Mouse (Mus musculus) forebrain, embryonic 14.5 days (tissue): Measurements from ENCODE around the gene Fosl1. TPM values are rescaled to one million over a fixed set of nuclear protein-coding genes. Genes with fewer than 3 reads are reported as not detected.

ENCODE experiments used
- ATAC-seq: fragments of 200-750 bp; cut with Nextera tagmentation; 2 replicates; pipeline ENCODE4 v1.8.0; 2017; ENCODE audit warnings: mild to moderate bottlenecking, moderate library complexity
- DNase-seq: peaks from one replicate; pipeline ENCODE4 v3.0.0-alpha.2; 2015; ENCODE audit warnings: low spot score
- H3K27ac ChIP-seq: fragments of 300-500 bp; sonication (generic); 2 replicates; pipeline ENCODE4 v1.5.1; 2014; ENCODE audit warnings: low read depth, mild to moderate bottlenecking, control low read depth, low read length, moderate library complexity
- H3K27me3 ChIP-seq: fragments of 300-500 bp; sonication (generic); replicated peaks from 2 replicates; pipeline ENCODE4 v1.6.1; 2014; ENCODE audit warnings: low read length, control low read depth, mixed read lengths; ENCODE audit not compliant: control insufficient read depth, insufficient read depth
- H3K36me3 ChIP-seq: fragments of 300-500 bp; sonication (generic); 2 replicates; pipeline ENCODE4 v1.6.1; 2014; ENCODE audit warnings: low read length, control low read depth; ENCODE audit not compliant: control insufficient read depth, insufficient read depth
- H3K4me1 ChIP-seq: fragments of 300-500 bp; sonication (generic); 2 replicates; pipeline ENCODE4 v1.6.1; 2014; ENCODE audit warnings: antibody characterized with exemption, low read length, control low read depth; ENCODE audit not compliant: control insufficient read depth, insufficient read depth
- H3K4me2 ChIP-seq: fragments of 300-500 bp; sonication (generic); 2 replicates; pipeline ENCODE4 v1.6.1; 2014; ENCODE audit warnings: mild to moderate bottlenecking, control low read depth, low read length
- H3K4me3 ChIP-seq: fragments of 300-500 bp; sonication (generic); 2 replicates; pipeline ENCODE4 v1.5.1; 2014; ENCODE audit warnings: low read depth, low read length, control low read depth
- H3K9ac ChIP-seq: fragments of 300-500 bp; sonication (generic); 2 replicates; pipeline ENCODE4 v1.6.1; 2014; ENCODE audit warnings: mild to moderate bottlenecking, low read length, control low read depth, moderate library complexity
- H3K9me3 ChIP-seq: fragments of 300-500 bp; sonication (generic); replicated peaks from 2 replicates; pipeline ENCODE4 v1.6.1; 2016; ENCODE audit warnings: low read length, control low read depth, mixed read lengths; ENCODE audit not compliant: control insufficient read depth
- WGBS: fragments of 180-500 bp; shearing (Covaris S2); extraction: QIAGEN DNeasy Blood & Tissue Kit; methylation state at CpG from one replicate; pipeline ENCODE4 v1.1.7; 2014; 5-methylcytosine and 5-hydroxymethylcytosine counted together
- polyA plus RNA-seq: library from polyadenylated mRNA; unstranded; fragments of >200 nt; fragmentation: Nextera tagmentation; extraction: Ambion mirVana; gene quantifications from 2 replicates; pipeline ENCODE4 v1.2.1, GENCODE M21; 2014

Fosl1 gene
- polyA plus RNA-seq, 1 experiment from 2014 or later, result not detected

DNA sequence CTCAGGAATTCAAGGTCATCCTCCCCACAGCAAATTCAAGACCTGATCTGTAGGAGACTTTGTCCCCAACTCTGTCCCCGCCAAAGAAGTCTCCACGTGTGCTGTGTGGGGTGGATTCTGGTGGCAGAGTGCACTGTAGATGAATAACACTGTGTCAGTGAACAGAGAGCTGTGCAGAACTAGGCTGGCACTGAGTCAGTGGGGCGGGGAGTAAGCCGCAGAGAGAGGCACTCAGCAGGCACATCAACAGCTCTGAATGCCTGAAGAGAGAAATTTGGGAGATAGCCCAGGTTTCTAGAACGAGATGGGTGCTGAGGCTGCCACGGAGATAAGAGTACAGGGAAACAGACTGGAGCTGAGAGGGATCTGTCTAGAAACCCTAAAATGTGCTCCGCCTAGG lies 11.7 kb downstream of the Fosl1 start:
- no peak overlapping the region for H3K27ac ChIP-seq
- no peak for ATAC-seq
- DNase-seq, result no peak
- WGBS, result 60% methylated on average over 7 of the region's 7 CpGs
- no peak overlapping the region for H3K4me3 ChIP-seq
- H3K4me2 ChIP-seq, result no peak overlapping the region
- H3K27me3 ChIP-seq, result no peaks in the 10 kb centered on the region
- peaks cover 21% of the 10 kb centered on the region for H3K36me3 ChIP-seq
- no peaks in the 10 kb centered on the region for H3K9me3 ChIP-seq
- peaks cover 32% of the 10 kb centered on the region for H3K4me1 ChIP-seq
- no peak overlapping the region for H3K9ac ChIP-seq

DNA sequence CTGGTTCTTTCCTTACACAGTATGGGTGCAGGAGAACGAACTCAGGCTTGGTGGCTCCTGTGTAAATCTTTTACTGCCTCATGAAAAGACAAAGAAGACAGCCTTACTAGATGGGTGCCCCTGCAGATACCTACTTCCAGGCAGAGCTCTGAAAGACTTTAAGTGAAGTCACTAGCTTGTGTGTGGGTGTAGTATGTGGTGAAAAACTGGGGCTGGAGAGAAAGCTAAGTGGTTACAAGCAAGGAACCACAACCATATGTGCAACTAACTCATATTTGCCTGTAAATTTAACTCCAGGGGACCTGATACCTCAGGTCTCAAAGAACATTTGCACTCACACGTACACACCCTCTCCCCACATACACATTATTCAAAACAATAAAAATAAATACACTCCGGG lies 12.5 kb downstream of the Fosl1 start:
- Histone ChIP-seq H3K27ac (peak overlapping the region; percentile 55; the same call in 1 of the 2 replicates), H3K4me2 (peak overlapping the region; percentile 92), H3K27me3 (no peaks in the 10 kb centered on the region), H3K4me3 (peak overlapping the region; percentile 81), H3K9me3 (no peaks in the 10 kb centered on the region), H3K36me3 (peaks cover 27% of the 10 kb centered on the region), H3K4me1 (peaks cover 34% of the 10 kb centered on the region), H3K9ac (peak overlapping the region; percentile 80)
- ATAC-seq, result no peak
- no peak for DNase-seq
- WGBS, result 29% methylated on average over 3 of the region's 3 CpGs

DNA sequence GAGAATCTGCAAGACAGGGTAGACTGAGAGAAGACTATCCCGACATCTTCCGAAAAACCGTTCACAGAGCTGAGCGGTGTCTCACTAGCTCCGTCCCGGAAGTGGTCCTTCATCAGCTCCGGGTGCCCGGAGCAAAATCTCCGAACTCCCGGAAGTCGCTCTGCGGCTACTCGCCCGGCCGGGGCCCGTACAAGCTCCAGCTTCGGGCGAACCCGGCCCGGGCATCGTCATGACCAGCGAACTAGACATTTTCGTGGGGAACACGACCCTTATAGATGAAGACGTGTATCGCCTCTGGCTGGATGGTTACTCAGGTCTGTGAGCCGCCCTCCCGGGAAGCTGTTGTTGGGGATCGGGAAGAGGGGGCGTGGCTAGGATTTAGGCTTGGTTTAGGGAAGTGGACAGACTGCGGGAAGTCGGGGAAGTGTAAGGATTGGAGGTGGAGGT lies 13.1 kb downstream of the Fosl1 start, which contains the start of gene Fibp:
Fibp (plus strand) TSS at position 151 of the 447 bp plus-strand sequence.
- DNase-seq, result peak; percentile 94
- Histone ChIP-seq H3K27ac (peak within 1 kb of the TSS; percentile 55), H3K36me3 (peaks cover 33% of the 10 kb centered on the region), H3K27me3 (no peaks in the 10 kb centered on the region), H3K4me3 (peak within 1 kb of the TSS; percentile 81), H3K4me2 (peak within 1 kb of the TSS; percentile 92), H3K4me1 (peaks cover 30% of the 10 kb centered on the region), H3K9me3 (no peaks in the 10 kb centered on the region), H3K9ac (peak within 1 kb of the TSS; percentile 80)
- peak; percentile 54 for ATAC-seq
- 1% methylated on average over 32 of the region's 32 CpGs for WGBS

DNA sequence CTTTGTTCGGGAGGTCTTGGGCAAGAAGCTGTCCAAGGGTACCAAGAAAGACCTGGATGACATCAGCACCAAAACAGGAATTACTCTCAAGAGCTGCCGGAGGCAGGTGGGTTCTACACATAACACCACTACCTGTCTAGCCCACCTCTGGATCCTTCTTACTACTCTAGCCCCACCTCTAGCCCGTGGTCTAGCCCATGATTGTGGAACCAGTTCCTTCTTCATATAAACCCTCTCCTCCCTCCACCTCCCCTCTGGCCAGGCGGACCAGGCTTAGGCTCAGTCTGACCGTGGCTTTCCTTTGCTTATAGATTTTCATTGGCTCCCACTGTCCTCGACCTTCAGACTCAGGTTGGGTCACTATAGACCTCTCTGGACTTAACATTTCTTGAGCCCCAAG lies 14.1 kb downstream of the Fosl1 start:
- Histone ChIP-seq H3K27me3 (no peaks in the 10 kb centered on the region), H3K27ac (no peak overlapping the region), H3K9me3 (no peaks in the 10 kb centered on the region), H3K9ac (peak overlapping the region; percentile 80; the same call in 1 of the 2 replicates), H3K4me2 (peak overlapping the region; percentile 92), H3K36me3 (peaks cover 42% of the 10 kb centered on the region), H3K4me3 (peak overlapping the region; percentile 81), H3K4me1 (peaks cover 21% of the 10 kb centered on the region)
- 81% methylated on average over 6 of the region's 6 CpGs for WGBS
- no peak for DNase-seq
- no peak for ATAC-seq

DNA sequence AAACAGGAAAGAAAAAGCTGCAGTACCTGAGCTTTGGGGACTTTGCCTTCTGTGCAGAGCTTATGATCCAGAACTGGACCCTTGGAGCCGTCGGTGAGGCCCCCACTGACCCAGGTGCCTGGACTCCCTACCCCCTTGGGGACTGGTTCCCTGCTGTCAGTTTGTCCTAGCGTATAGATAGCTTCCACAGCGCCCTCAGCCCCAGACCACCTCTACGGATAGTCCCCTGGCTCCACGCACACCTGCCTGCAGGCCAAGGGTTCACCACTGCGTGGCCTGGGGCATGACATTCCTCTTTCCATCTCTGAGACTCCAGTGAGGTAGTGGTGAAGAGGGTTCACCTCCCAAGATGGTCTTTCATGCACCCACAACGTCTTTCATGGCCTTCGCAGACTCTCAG lies 15.9 kb downstream of the Fosl1 start:
- H3K4me3 ChIP-seq, result no peak overlapping the region
- DNase-seq, result no peak
- ATAC-seq, result no peak
- no peaks in the 10 kb centered on the region for H3K27me3 ChIP-seq
- WGBS, result 87% methylated on average over 9 of the region's 9 CpGs
- peaks cover 14% of the 10 kb centered on the region for H3K4me1 ChIP-seq
- no peak overlapping the region for H3K4me2 ChIP-seq
- H3K9ac ChIP-seq, result no peak overlapping the region
- H3K27ac ChIP-seq, result no peak overlapping the region
- peaks cover 58% of the 10 kb centered on the region for H3K36me3 ChIP-seq
- H3K9me3 ChIP-seq, result no peaks in the 10 kb centered on the region

DNA sequence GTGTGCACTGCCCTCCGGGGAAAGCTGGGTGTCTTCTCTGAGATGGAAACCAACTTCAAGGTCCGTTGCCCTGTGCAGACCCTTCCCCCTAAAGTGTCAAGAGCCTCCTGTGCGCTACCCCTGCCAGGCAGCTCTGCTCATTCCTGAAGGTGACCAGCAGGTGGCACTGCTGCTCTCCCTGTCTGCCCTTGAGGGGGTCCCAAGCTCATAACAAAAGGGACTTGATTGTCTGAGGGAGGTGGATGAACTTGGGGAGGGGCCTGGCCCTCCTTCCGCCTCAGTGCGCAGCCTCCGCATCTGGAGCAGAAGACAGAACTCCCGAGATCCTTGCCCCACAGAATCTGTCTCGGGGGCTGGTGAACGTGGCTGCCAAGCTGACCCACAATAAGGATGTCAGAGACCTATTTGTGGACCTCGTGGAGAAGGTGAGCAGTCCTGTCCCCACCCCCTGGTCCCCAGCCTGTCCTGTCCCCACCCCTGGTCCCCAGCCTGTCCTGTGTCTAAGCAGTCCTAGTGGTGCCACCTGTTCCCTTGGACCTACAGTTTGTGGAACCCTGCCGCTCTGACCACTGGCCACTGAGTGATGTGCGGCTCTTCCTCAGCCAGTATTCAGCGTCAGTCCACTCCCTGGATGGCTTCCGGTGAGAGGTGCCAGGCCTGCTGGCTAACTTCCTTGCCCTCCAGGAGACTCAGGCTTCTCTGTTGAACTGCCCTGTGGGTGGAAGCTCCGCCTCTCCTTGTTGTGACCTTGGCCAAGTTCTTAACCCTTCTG lies 16.6 kb downstream of the Fosl1 start:
- Histone ChIP-seq H3K27me3 (no peaks in the 10 kb centered on the region), H3K4me2 (peak overlapping the region; percentile 47), H3K4me1 (peaks cover 14% of the 10 kb centered on the region), H3K4me3 (peak overlapping the region; percentile 11), H3K9ac (peak overlapping the region; percentile 58), H3K27ac (peak overlapping the region; percentile 52; the same call in 1 of the 2 replicates), H3K36me3 (peaks cover 58% of the 10 kb centered on the region), H3K9me3 (no peaks in the 10 kb centered on the region)
- peak; percentile 88 for DNase-seq
- WGBS, result 41% methylated on average over 15 of the region's 15 CpGs
- peak; percentile 62 for ATAC-seq

DNA sequence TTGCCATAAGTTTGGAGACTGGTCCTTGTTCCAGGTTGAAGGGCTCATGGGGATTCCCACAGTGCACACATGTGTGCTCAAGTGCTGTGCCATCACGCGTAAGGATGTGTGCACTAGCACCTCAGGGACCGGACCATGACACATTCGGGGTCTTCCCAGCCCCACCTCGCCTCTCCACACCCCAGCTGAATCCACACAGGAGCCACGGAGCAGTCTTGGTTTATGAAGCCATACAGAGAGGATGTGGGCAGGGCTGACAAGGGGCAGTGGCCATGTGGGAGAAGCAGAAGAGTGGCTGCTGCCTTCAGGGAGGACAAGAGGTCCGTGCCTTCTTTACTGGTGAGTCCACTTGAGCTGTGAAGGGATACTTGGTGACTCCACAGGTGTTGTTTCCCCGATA lies 17.7 kb downstream of the Fosl1 start:
- peaks cover 58% of the 10 kb centered on the region for H3K36me3 ChIP-seq
- H3K4me2 ChIP-seq, result no peak overlapping the region
- H3K4me1 ChIP-seq, result peaks cover 11% of the 10 kb centered on the region
- no peak overlapping the region for H3K9ac ChIP-seq
- no peak overlapping the region for H3K27ac ChIP-seq
- DNase-seq (no peak), ATAC-seq (no peak)
- 97% methylated on average over 8 of the region's 8 CpGs for WGBS
- H3K27me3 ChIP-seq, result no peaks in the 10 kb centered on the region
- no peaks in the 10 kb centered on the region for H3K9me3 ChIP-seq
- H3K4me3 ChIP-seq, result no peak overlapping the region

DNA sequence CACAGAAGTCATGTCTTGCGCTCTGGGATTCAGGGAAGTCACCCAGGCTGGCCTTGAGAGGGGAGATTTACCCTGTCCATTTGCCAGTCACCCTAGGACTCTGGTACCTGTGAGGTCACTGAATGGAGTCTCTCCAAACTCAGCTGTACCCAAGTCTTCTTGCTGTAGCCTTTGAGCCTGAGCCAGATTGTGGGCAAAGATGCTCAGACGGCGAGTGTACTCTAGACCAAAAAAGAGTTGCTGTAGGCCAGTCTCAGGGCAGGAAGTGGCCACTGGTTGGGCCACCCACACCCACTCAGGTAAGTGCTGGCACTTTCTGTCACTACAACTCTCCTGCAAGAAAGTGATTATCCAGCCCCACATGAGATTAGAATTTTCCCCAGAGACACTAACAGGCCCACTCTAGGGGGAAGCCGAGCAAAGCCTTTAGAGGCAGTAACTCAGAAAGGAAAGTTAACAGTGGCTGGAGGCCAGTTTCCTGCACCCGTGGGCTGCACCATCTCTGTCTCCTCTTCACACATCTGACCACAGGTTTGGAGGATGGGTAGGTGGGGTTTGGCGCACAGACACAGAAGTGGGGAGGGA lies 19.7 kb downstream of the Fosl1 start:
- 95% methylated on average over 6 of the region's 6 CpGs for WGBS

DNA sequence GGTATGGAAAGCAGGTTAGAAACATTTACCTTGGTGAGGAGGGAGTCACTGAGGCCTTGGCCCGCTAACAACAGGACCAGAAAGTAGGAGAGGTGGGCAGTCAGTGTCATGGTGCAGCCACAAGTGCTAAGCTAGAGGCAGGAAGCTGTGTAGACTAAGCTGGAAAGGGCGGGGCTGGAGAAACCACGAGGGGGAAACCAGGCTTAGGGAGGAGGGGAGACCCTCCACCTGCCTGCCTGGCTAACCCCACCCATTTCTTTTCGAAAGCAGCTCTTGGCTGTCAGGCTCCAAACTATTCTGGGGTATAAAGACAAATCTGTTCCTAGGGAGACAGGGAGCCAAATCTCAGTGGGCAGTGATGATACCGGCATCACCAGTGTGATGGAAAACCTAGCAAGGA lies 21.0 kb downstream of the Fosl1 start, which contains the start of gene Ctsw:
Ctsw (minus strand) TSS at position 134 of the 400 bp plus-strand sequence.
- no peak within 1 kb of the TSS for H3K4me3 ChIP-seq
- 0 out of 2 replicates have a peak, but pooled peaks cover 4% of the 10 kb centered on the region for H3K4me1 ChIP-seq
- DNase-seq, result no peak
- WGBS, result 65% methylated on average over 5 of the region's 5 CpGs
- peaks cover 43% of the 10 kb centered on the region for H3K36me3 ChIP-seq
- no peaks in the 10 kb centered on the region for H3K27me3 ChIP-seq
- H3K27ac ChIP-seq, result no peak within 1 kb of the TSS
- no peak for ATAC-seq
- no peaks in the 10 kb centered on the region for H3K9me3 ChIP-seq
- no peak within 1 kb of the TSS for H3K4me2 ChIP-seq
- no peak within 1 kb of the TSS for H3K9ac ChIP-seq

More for the DNA sequence above, 19.7 kb downstream of the Fosl1 start:
- Histone ChIP-seq H3K4me2 (no peak overlapping the region), H3K9me3 (no peaks in the 10 kb centered on the region), H3K27me3 (no peaks in the 10 kb centered on the region), H3K36me3 (peaks cover 56% of the 10 kb centered on the region), H3K9ac (no peak overlapping the region), H3K4me1 (0 out of 2 replicates have a peak, but pooled peaks cover 4% of the 10 kb centered on the region), H3K27ac (no peak overlapping the region), H3K4me3 (no peak overlapping the region)
- no peak for DNase-seq
- no peak for ATAC-seq
